Comparison of ENCODE assay signal across 9 mouse cellular contexts in genomic region chr8:88631081-88631480, GRCm38 (mm10). TPM values are rescaled to one million over a fixed set of nuclear protein-coding genes. Genes with fewer than 3 reads are reported as not detected.
DNase-seq lines count a peak whose midpoint lies in the region; ATAC-seq and TF ChIP-seq lines count a peak whose summit lies in the region.
"Had no signal": no experiment of that assay in that cellular context is flagged by ENCODE, and none has a peak within 500 bp of the region (broad histone marks: within the 10 kb centered on the region; RNA-seq: fewer than 3 reads in every experiment).

No protein-coding gene starts in this region.

- peaks cover 19% of the 10 kb centered on the region for H3K27me3 ChIP-seq in Patski
- peaks cover 10% of the 10 kb centered on the region for H3K27me3 ChIP-seq in neural tube, embryonic 15.5 days (replicated peaks)

- CTCF ChIA-PET in Patski (lab: Charles Lee) = interaction anchor here (0.8 kb wide), 1 partner anchor 124 kb away, joined by 3 read pairs; no protein-coding TSS in a partner anchor

- H3K4me1 ChIP-seq in cortical plate, adult 2 months (ENCODE audit: control insufficient read depth, insufficient read depth, low read length) = peaks cover 3% of the 10 kb centered on the region; the same call in 1 of the 2 replicates
- peaks cover 13% of the 10 kb centered on the region for H3K4me1 ChIP-seq in neural tube, embryonic 15.5 days

- POLR2A ChIA-PET in Patski (lab: Charles Lee) = no interaction called here

- in situ Hi-C loops in Patski (cut with MboI; ENCODE audit: low pct_unique_long_range_greater_than_20kb) = loop anchor here (5.0 kb wide), 2 partner anchors 71 to 126 kb away; no protein-coding TSS in a partner anchor

- H3K9ac ChIP-seq in neural tube, embryonic 15.5 days (replicated peaks) = no peak overlapping the region
- H3K9ac ChIP-seq: hindbrain, embryonic 15.5 days had no signal

- no peak overlapping the region for H3K27ac ChIP-seq in layer of hippocampus, adult 2 months
- no peak overlapping the region for H3K27ac ChIP-seq in cortical plate, adult 2 months (ENCODE audit: insufficient read depth, low read length)
- no peak overlapping the region for H3K27ac ChIP-seq in neural tube, embryonic 15.5 days (replicated peaks)
- H3K27ac ChIP-seq: hindbrain, embryonic 15.5 days had no signal

- no peak overlapping the region for H3K4me3 ChIP-seq in layer of hippocampus, adult 2 months
- H3K4me3 ChIP-seq in cortical plate, adult 2 months (ENCODE audit: insufficient read depth, low read length) = no peak overlapping the region
- no peak overlapping the region for H3K4me3 ChIP-seq in neural tube, embryonic 15.5 days (replicated peaks)
- H3K4me3 ChIP-seq: hindbrain, embryonic 15.5 days had no signal

- no peaks in the 10 kb centered on the region for H3K36me3 ChIP-seq in neural tube, embryonic 15.5 days
- H3K36me3 ChIP-seq: hindbrain, embryonic 15.5 days had no signal

- no peak for TF ChIP-seq POLR2A in cortical plate, adult 2 months (IDR thresholded peaks at IDR 0.05; ENCODE audit: extremely low read depth, insufficient read depth, low read length)

- ATAC-seq in Patski = peak; percentile 45
- 0 out of 2 replicates have a peak, but pooled peaks have one; percentile 20 for ATAC-seq in megakaryocyte, adult 5-6 weeks (ENCODE audit: poor library complexity, severe bottlenecking)
- no peak for ATAC-seq in neural tube, embryonic 15.5 days (ENCODE audit: low FRiP score)

- no peak overlapping the region for H3K4me2 ChIP-seq in neural tube, embryonic 15.5 days
- H3K4me2 ChIP-seq: hindbrain, embryonic 15.5 days had no signal

- peak; percentile 37 to 51 for DNase-seq in layer of hippocampus, adult 2 months (ENCODE audit: low spot score in 2 of 2)
- DNase-seq in layer of hippocampus, adult 11-12 months (ENCODE audit: low spot score) = no peak
- no peak for DNase-seq in Patski (ENCODE audit: low read depth, low spot score)
- DNase-seq in gastrocnemius, postnatal 10 days = no peak
- DNase-seq in frontal cortex, postnatal 25 days (ENCODE audit: low spot score in 2 of 2) = no peak

- peak; percentile 74 for TF ChIP-seq CTCF in layer of hippocampus, adult 2 months (conservative IDR thresholded peaks at IDR 0.05)
- no peak for TF ChIP-seq CTCF in Patski (IDR thresholded peaks at IDR 0.05)
- TF ChIP-seq CTCF in cortical plate, adult 2 months (IDR thresholded peaks at IDR 0.05; ENCODE audit: extremely low read depth, insufficient read depth, low read length) = peak; percentile 39

- H3K9me3 ChIP-seq in neural tube, embryonic 15.5 days (replicated peaks) = no peaks in the 10 kb centered on the region
- H3K9me3 ChIP-seq: hindbrain, embryonic 15.5 days had no signal

RNA-seq across cellular contexts. Expression of gene Snx20, which starts 4.8 kb away (rescaled TPM):
- total RNA-seq in layer of hippocampus, adult 2 months (2021) = 1 to 10 TPM; 1.4 to 2.0 TPM
- polyA plus RNA-seq in Patski (2021) = 0.03 TPM
- polyA plus RNA-seq in cortical plate, adult 2 months (2012; rRNA removed) = 1.1 and 1.6 TPM in 2 replicates
- total RNA-seq in megakaryocyte, adult 5-6 weeks (2015) = 60.5 and 64.6 TPM in 2 replicates
- 71.3 and 73.0 TPM in 2 replicates for total RNA-seq in megakaryocyte, adult 5-6 weeks (2017)
- 1 to 10 TPM in 1 of 2 experiments, under 1 TPM in 1; 0.63 to 1.1 TPM for total RNA-seq in gastrocnemius, postnatal 10 days (2021)
- polyA plus RNA-seq in neural tube, embryonic 15.5 days (2015; fragmentation: Nextera tagmentation; extraction: Ambion mirVana) = 1.2 and 2.4 TPM in 2 replicates

RNA-seq across cellular contexts. Expression of gene Nod2, which starts 16.0 kb away (rescaled TPM):
- total RNA-seq in layer of hippocampus, adult 2 months (2021) = under 1 TPM; 0.15 to 0.39 TPM
- polyA plus RNA-seq in Patski (2021) = not detected
- 0.13 and 0.31 TPM in 2 replicates for polyA plus RNA-seq in cortical plate, adult 2 months (2012; rRNA removed)
- total RNA-seq in megakaryocyte, adult 5-6 weeks (2015) = 3.8 and 4.0 TPM in 2 replicates
- total RNA-seq in megakaryocyte, adult 5-6 weeks (2017) = 2.5 and 4.0 TPM in 2 replicates
- total RNA-seq in gastrocnemius, postnatal 10 days (2021) = 1 to 10 TPM; 1.1 to 1.4 TPM
- 0.09 and 0.12 TPM in 2 replicates for polyA plus RNA-seq in neural tube, embryonic 15.5 days (2015; fragmentation: Nextera tagmentation; extraction: Ambion mirVana)
- polyA plus RNA-seq: hindbrain, embryonic 15.5 days had no signal

Comparison
In these comparisons a context has a peak if more than half of its experiments do, and no peak if none do; other contexts are left out.
1. DNase-seq: peak in layer of hippocampus, adult 2 months (2 of 2); none in layer of hippocampus, adult 11-12 months (single experiment), Patski (single experiment), gastrocnemius, postnatal 10 days (single experiment) and frontal cortex, postnatal 25 days (0 of 2).
2. RNA of gene Snx20, which starts 4.8 kb away (total RNA-seq): 60.5 to 73.0 TPM in megakaryocyte, adult 5-6 weeks; 1.4 to 2.0 TPM in layer of hippocampus, adult 2 months and 0.63 to 1.1 TPM in gastrocnemius, postnatal 10 days; every median in the first group is over 10 times any median in the second.